Mouse (Mus musculus) limb, embryonic 14.5 days (tissue): Measurements from ENCODE around the gene Nfrkb. TPM values are rescaled to one million over a fixed set of nuclear protein-coding genes. Genes with fewer than 3 reads are reported as not detected.

ENCODE experiments used
- ATAC-seq: fragments of 200-750 bp; cut with Nextera tagmentation; 2 replicates; pipeline ENCODE4 v1.8.0; 2017; ENCODE audit warnings: low read depth, moderate number of reproducible peaks, moderate TSS enrichment; ENCODE audit not compliant: low FRiP score
- DNase-seq: peaks from one replicate; pipeline ENCODE4 v3.0.0-alpha.2; 2015; ENCODE audit warnings: low spot score
- H3K27ac ChIP-seq: fragments of 300-500 bp; sonication (generic); replicated peaks from 2 replicates; pipeline ENCODE4 v1.5.1; 2014; ENCODE audit warnings: low read depth, mild to moderate bottlenecking, low read length, moderate library complexity, mixed read lengths
- H3K27me3 ChIP-seq: fragments of 300-500 bp; sonication (generic); 2 replicates; pipeline ENCODE4 v1.6.1; 2014; ENCODE audit warnings: low read length, mixed read lengths; ENCODE audit not compliant: control insufficient read depth, insufficient read depth
- H3K36me3 ChIP-seq: fragments of 300-500 bp; sonication (generic); 2 replicates; pipeline ENCODE4 v1.6.1; 2014; ENCODE audit warnings: mild to moderate bottlenecking, low read length, moderate library complexity, mixed read lengths; ENCODE audit not compliant: control insufficient read depth, insufficient read depth
- H3K4me1 ChIP-seq: fragments of 300-500 bp; sonication (generic); 2 replicates; pipeline ENCODE4 v1.6.1; 2014; ENCODE audit warnings: antibody characterized with exemption, low read length, mixed read lengths; ENCODE audit not compliant: control insufficient read depth, insufficient read depth
- H3K4me2 ChIP-seq: fragments of 300-500 bp; sonication (generic); replicated peaks from 2 replicates; pipeline ENCODE4 v1.6.1; 2014; ENCODE audit warnings: low read depth, mild to moderate bottlenecking, low read length, moderate library complexity; ENCODE audit not compliant: severe bottlenecking
- H3K4me3 ChIP-seq: fragments of 300-500 bp; sonication (generic); replicated peaks from 2 replicates; pipeline ENCODE4 v1.5.1; 2014; ENCODE audit warnings: low read length
- H3K9ac ChIP-seq: fragments of 300-500 bp; sonication (generic); 2 replicates; pipeline ENCODE4 v1.6.1; 2014; ENCODE audit warnings: mild to moderate bottlenecking, low read depth, low read length, moderate library complexity; ENCODE audit not compliant: severe bottlenecking
- H3K9me3 ChIP-seq: fragments of 300-500 bp; sonication (generic); 2 replicates; pipeline ENCODE4 v1.6.1; 2016; ENCODE audit warnings: low read length; ENCODE audit not compliant: control insufficient read depth
- POLR2A ChIP-seq: fragments of 200-500 bp; IDR thresholded peaks from 2 replicates; pipeline ENCODE4 v1.8.0; 2012; ENCODE audit warnings: inconsistent platforms, mild to moderate bottlenecking, moderate library complexity, borderline replicate concordance; ENCODE audit not compliant: insufficient read depth, insufficient read length; ENCODE audit errors: extremely low read depth
- WGBS: fragments of 180-500 bp; shearing (Covaris S2); extraction: QIAGEN DNeasy Blood & Tissue Kit; methylation state at CpG from one replicate; pipeline ENCODE4 v1.1.7; 2014; 5-methylcytosine and 5-hydroxymethylcytosine counted together
- polyA plus RNA-seq, 2 experiments: library from polyadenylated mRNA; depleted of rRNA in 1 of 2; stranded (reverse) in 1 of 2; unstranded in 1 of 2; fragments of >200 nt; fragmentation: Nextera tagmentation in 1 of 2; extraction: Ambion mirVana in 1 of 2; gene quantifications; 2 replicates each; pipeline versions ENCODE4 v1.2.1 to v1.2.3; 2012 to 2014

Gene Nfrkb
- polyA plus RNA-seq, 2 experiments = 23.4 to 31.6 TPM

DNA sequence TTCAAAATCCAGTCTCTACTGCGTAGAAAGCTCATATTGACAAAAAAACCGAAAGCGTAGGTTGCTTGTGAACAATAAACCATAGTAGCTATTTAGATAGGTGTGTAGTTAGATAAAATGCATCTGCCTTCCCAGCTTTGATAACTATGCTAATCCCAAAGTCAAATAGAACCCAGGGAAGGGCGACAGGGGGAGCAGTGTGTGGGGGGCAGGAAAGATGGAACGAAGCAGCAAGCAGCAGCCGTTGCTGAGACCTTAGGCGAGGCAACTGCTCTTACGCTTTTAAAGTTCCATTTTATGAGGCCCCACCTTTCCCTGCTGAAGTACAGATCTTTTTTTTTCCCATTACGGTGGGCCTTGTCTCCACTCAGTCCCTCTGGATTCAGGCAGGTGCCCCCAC, 77.2 kb downstream of the Nfrkb start:
- Histone ChIP-seq H3K4me1 (no peaks in the 10 kb centered on the region), H3K27ac (no peak overlapping the region), H3K36me3 (no peaks in the 10 kb centered on the region), H3K9me3 (no peaks in the 10 kb centered on the region), H3K27me3 (peaks cover 14% of the 10 kb centered on the region), H3K4me3 (no peak overlapping the region), H3K9ac (no peak overlapping the region), H3K4me2 (no peak overlapping the region)
- ATAC-seq (no peak), DNase-seq (no peak)
- 34% methylated on average over 9 of the region's 9 CpGs for WGBS
- TF ChIP-seq POLR2A = no peak

DNA sequence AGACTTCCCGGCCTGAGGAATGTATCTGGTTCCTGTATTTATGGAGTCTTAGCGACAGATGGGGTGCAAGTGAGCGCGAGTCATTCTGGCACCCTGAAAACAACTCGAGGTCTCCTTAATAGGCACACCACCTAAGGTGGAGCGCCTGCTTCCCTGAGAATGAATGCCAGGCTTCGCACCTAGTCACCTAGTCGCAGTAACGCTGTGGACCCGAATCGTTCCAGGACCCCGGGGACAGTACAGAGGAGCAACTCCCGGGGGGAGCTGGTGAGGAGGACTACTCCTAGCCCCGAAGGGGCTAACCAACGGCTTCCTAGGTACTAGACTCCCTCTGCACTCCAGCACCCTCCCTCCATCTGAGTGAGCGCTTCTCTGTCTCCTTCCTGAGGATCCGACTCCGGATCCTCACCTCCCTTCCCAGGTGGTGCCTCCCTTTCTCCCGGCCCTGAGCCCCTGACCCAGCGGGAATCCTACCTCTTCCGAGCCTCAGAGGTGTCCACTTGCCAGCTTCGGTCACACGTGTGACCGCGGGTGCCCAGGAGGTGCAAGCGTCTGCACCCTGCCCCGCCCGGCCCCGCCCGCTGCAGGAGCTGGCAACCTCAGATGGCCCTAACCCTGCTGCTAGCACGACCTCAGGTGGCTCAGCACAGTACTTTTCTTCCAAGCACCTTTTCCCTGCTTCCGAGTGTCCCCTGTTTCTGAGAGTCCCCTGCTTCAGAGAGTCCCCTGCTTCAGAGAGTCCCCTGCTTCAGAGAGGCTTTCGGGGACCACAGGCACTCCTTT, 77.9 kb downstream of the Nfrkb start, which contains the start of gene Tmem45b:
TSS of gene Tmem45b (minus strand) at position 771 of the 783 bp plus-strand sequence.
- DNase-seq = no peak
- peak within 1 kb of the TSS; percentile 15 for H3K4me3 ChIP-seq

More for the DNA sequence above, 77.9 kb downstream of the Nfrkb start, which contains the start of gene Tmem45b:
- no peak for ATAC-seq
- no peaks in the 10 kb centered on the region for H3K4me1 ChIP-seq
- no peak within 1 kb of the TSS for H3K9ac ChIP-seq
- H3K4me2 ChIP-seq = peak within 1 kb of the TSS; percentile 29
- no peaks in the 10 kb centered on the region for H3K36me3 ChIP-seq
- peaks cover 14% of the 10 kb centered on the region for H3K27me3 ChIP-seq
- WGBS = 5% methylated on average over 33 of the region's 33 CpGs
- no peaks in the 10 kb centered on the region for H3K9me3 ChIP-seq
- H3K27ac ChIP-seq = no peak within 1 kb of the TSS
- no peak for TF ChIP-seq POLR2A

Other genes with a start within 250 kb of the Nfrkb start
- 228 and 253 TPM in 2 replicates for gene Aplp2, start 174.4 kb upstream of the Nfrkb start, polyA plus RNA-seq (2012; rRNA removed)
- gene Aplp2, start 174.4 kb upstream of the Nfrkb start, polyA plus RNA-seq (2014; fragmentation: Nextera tagmentation; extraction: Ambion mirVana) = 202 and 203 TPM in 2 replicates
- gene Prdm10, start 105.7 kb upstream of the Nfrkb start, polyA plus RNA-seq (2012; rRNA removed) = 14.6 and 17.5 TPM in 2 replicates
- gene Prdm10, start 105.7 kb upstream of the Nfrkb start, polyA plus RNA-seq (2014; fragmentation: Nextera tagmentation; extraction: Ambion mirVana) = 5.2 and 5.5 TPM in 2 replicates
- not detected in 2 replicates for gene Tmem45b, start 78.3 kb downstream of the Nfrkb start, polyA plus RNA-seq (2012; rRNA removed)
- gene Tmem45b, start 78.3 kb downstream of the Nfrkb start, polyA plus RNA-seq (2014; fragmentation: Nextera tagmentation; extraction: Ambion mirVana) = 0.14 TPM in 1 of 2 replicates, not detected in the other